Mouse (Mus musculus) neutrophil, adult 5-6 weeks (primary cell): Measurements from ENCODE around the gene Isoc2b. TPM values are rescaled to one million over a fixed set of nuclear protein-coding genes. Genes with fewer than 3 reads are reported as not detected.
"Not testable (repeated sequence)": the region's sequence is repeated elsewhere in the genome, so short reads cannot be mapped to it uniquely, and the experiment has no call there.

Experiments used
- ATAC-seq: fragments of 151-379, 151-347 bp; 2 replicates; pipeline ENCODE4 v1.8.0; 2017; ENCODE audit warnings: mild to moderate bottlenecking, moderate TSS enrichment; ENCODE audit not compliant: insufficient number of reproducible peaks, poor library complexity, low FRiP score, severe bottlenecking; ENCODE audit errors: extremely low read depth
- total RNA-seq: library from RNA; stranded (forward); fragments of 200-1000 nt; gene quantifications from 2 replicates; pipeline ENCODE4 v1.2.3, GENCODE M21; 2017

The Isoc2b gene
- total RNA-seq, 1 experiment from 2014 or later, result 12.2 TPM

GRCm38 (mm10) chr7:4843604-4844244 lies 26.3 kb downstream of the Isoc2b start:
- ATAC-seq, result no peak

- 0 out of 2 replicates have a peak, but pooled peaks have one; percentile 9 for ATAC-seq
These were observed 27.4 kb downstream of the Isoc2b start for GRCm38 (mm10) chr7:4842634-4843131.

GRCm38 (mm10) chr7:4842077-4842476 lies 28.0 kb downstream of the Isoc2b start:
- no peak for ATAC-seq

GRCm38 (mm10) chr7:4837639-4838038 lies 32.4 kb downstream of the Isoc2b start:
- no peak for ATAC-seq

- peak; percentile 71; the same call in 1 of the 2 replicates for ATAC-seq
These were observed 33.7 kb downstream of the Isoc2b start for GRCm38 (mm10) chr7:4836351-4836792.

GRCm38 (mm10) chr7:4835631-4836327 lies 34.3 kb downstream of the Isoc2b start:
- no peak for ATAC-seq

GRCm38 (mm10) chr7:4830476-4830875 lies 39.6 kb downstream of the Isoc2b start:
- no peak for ATAC-seq

- ATAC-seq, result no peak
These were observed 44.7 kb downstream of the Isoc2b start for GRCm38 (mm10) chr7:4825365-4825764.

GRCm38 (mm10) chr7:4822162-4822907 lies 47.7 kb downstream of the Isoc2b start:
- no peak for ATAC-seq

GRCm38 (mm10) chr7:4821690-4822089 lies 48.4 kb downstream of the Isoc2b start:
- no peak for ATAC-seq

GRCm38 (mm10) chr7:4820925-4821324 lies 49.1 kb downstream of the Isoc2b start:
- not testable (repeated sequence) for ATAC-seq

- no peak for ATAC-seq
These were observed 53.5 kb downstream of the Isoc2b start for GRCm38 (mm10) chr7:4816559-4816958.

- ATAC-seq, result no peak
These were observed 56.8 kb downstream of the Isoc2b start for GRCm38 (mm10) chr7:4813105-4813791.

- ATAC-seq, result peak; percentile 90
These were observed 57.6 kb downstream of the Isoc2b start, which contains the start of gene Ube2s for GRCm38 (mm10) chr7:4812303-4813104. TSS of gene Ube2s (minus strand) at chr7:4812590.

- no peak for ATAC-seq
These were observed 58.2 kb downstream of the Isoc2b start for GRCm38 (mm10) chr7:4811842-4812302.

GRCm38 (mm10) chr7:4811131-4811530 lies 58.9 kb downstream of the Isoc2b start:
- ATAC-seq, result not testable (repeated sequence)

GRCm38 (mm10) chr7:4806716-4807115 lies 63.3 kb downstream of the Isoc2b start:
- ATAC-seq, result peak; percentile 71

GRCm38 (mm10) chr7:4802247-4802646 lies 67.8 kb downstream of the Isoc2b start:
- no peak for ATAC-seq
